Comparison of ENCODE assay signal across 21 mouse cellular contexts in genomic region chr3:96777120-96777519, GRCm38 (mm10). TPM values are rescaled to one million over a fixed set of nuclear protein-coding genes. Genes with fewer than 3 reads are reported as not detected.
DNase-seq lines count a peak whose midpoint lies in the region; ATAC-seq and TF ChIP-seq lines count a peak whose summit lies in the region.
"Had no signal": no experiment of that assay in that cellular context is flagged by ENCODE, and none has a peak within 500 bp of the region (broad histone marks: within the 10 kb centered on the region; RNA-seq: fewer than 3 reads in every experiment).

No protein-coding gene starts in this region.

- H3K27me3 ChIP-seq in Patski: no peaks in the 10 kb centered on the region
- no peaks in the 10 kb centered on the region for H3K27me3 ChIP-seq in liver, embryonic 15.5 days
- H3K27me3 ChIP-seq: embryonic facial prominence, embryonic 15.5 days; hindbrain, embryonic 13.5 days; neural tube, embryonic 13.5 days had no signal

- 49% methylated on average over 3 of the region's 3 CpGs for WGBS in liver, embryonic 15.5 days (ENCODE audit: insufficient replicate concordance)

- no peaks in the 10 kb centered on the region for H3K9me3 ChIP-seq in liver, embryonic 15.5 days (replicated peaks)
- H3K9me3 ChIP-seq: embryonic facial prominence, embryonic 15.5 days; forebrain, embryonic 10.5 days; hindbrain, embryonic 13.5 days; neural tube, embryonic 13.5 days had no signal

- no peak overlapping the region for H3K4me2 ChIP-seq in liver, embryonic 15.5 days
- H3K4me2 ChIP-seq: embryonic facial prominence, embryonic 15.5 days; hindbrain, embryonic 13.5 days; neural tube, embryonic 13.5 days had no signal

- no peak for DNase-seq in Patski (ENCODE audit: low read depth, low spot score)
- DNase-seq in kidney, adult 8-10 months: peak; percentile 60 to 61
- DNase-seq in kidney, postnatal 36 days: peak; percentile 71 to 75
- DNase-seq in T-cell, adult 2 months (ENCODE audit: low spot score): no peak
- no peak for DNase-seq in urinary bladder, postnatal 4 days (ENCODE audit: low spot score in 2 of 2)
- no peak for DNase-seq in cerebellum, postnatal 14 days
- DNase-seq: adrenal gland, postnatal 36 days; B cell, adult 2 months; cerebellum, adult 9-11 months; embryo, embryonic 11 days; gastrocnemius, adult 2 months; lung, postnatal 10 days; right cerebral cortex, postnatal 25 days; thymus, postnatal 36 days had no signal

- H3K9ac ChIP-seq in liver, embryonic 15.5 days: no peak overlapping the region
- H3K9ac ChIP-seq: embryonic facial prominence, embryonic 15.5 days; hindbrain, embryonic 13.5 days; neural tube, embryonic 13.5 days had no signal

- no peak overlapping the region for H3K4me3 ChIP-seq in liver, embryonic 15.5 days (replicated peaks)
- H3K4me3 ChIP-seq: embryonic facial prominence, embryonic 15.5 days; forebrain, embryonic 10.5 days; gastrocnemius, adult 2 months; hindbrain, embryonic 13.5 days; neural tube, embryonic 13.5 days had no signal

- H3K27ac ChIP-seq in liver, embryonic 15.5 days (replicated peaks): no peak overlapping the region
- H3K27ac ChIP-seq: embryonic facial prominence, embryonic 15.5 days; forebrain, embryonic 10.5 days; gastrocnemius, adult 2 months; hindbrain, embryonic 13.5 days; neural tube, embryonic 13.5 days had no signal

- CTCF ChIA-PET in Patski (lab: Charles Lee): interaction anchor here (1.0 to 5.7 kb wide), 3 partner anchors 13 to 48 kb away, joined by 3 to 45 read pairs (median 4); no protein-coding TSS in a partner anchor

- ATAC-seq in Patski: peak; percentile 84
- ATAC-seq in liver, embryonic 15.5 days (ENCODE audit: insufficient read depth): peak; percentile 58
- ATAC-seq: activated CD4-positive, CD25-positive, alpha-beta regulatory T cell, adult 4 months had no signal

- peaks cover 3% of the 10 kb centered on the region; the same call in 1 of the 2 replicates for H3K36me3 ChIP-seq in liver, embryonic 15.5 days (replicated peaks)

- in situ Hi-C loops in Patski (cut with MboI; ENCODE audit: low pct_unique_long_range_greater_than_20kb): no loop called here

- peaks cover 12% of the 10 kb centered on the region; the same call in 1 of the 2 replicates for H3K4me1 ChIP-seq in liver, embryonic 15.5 days (replicated peaks)
- H3K4me1 ChIP-seq: embryonic facial prominence, embryonic 15.5 days; forebrain, embryonic 10.5 days; hindbrain, embryonic 13.5 days; neural tube, embryonic 13.5 days had no signal

- no peak for TF ChIP-seq CTCF in Patski (IDR thresholded peaks at IDR 0.05)

- POLR2A ChIA-PET in Patski (lab: Charles Lee): interaction anchor here (0.7 kb wide), 1 partner anchor 128 kb away, joined by 4 read pairs; the partner anchor contains the start of gene Gpr89

RNA-seq across cellular contexts. Expression of gene Rnf115, which starts 49.7 kb away (rescaled TPM):
- polyA plus RNA-seq in Patski (2021): 74.8 TPM
- polyA plus RNA-seq in liver, embryonic 15.5 days (2015; fragmentation: Nextera tagmentation; extraction: Ambion mirVana): 26.4 and 27.8 TPM in 2 replicates

RNA-seq across cellular contexts. Expression of gene Polr3c, which starts 49.7 kb away (rescaled TPM):
- polyA plus RNA-seq in Patski (2021): 62.5 TPM
- polyA plus RNA-seq in liver, embryonic 15.5 days (2015; fragmentation: Nextera tagmentation; extraction: Ambion mirVana): 19.8 and 21.3 TPM in 2 replicates

RNA-seq across cellular contexts. Expression of gene Pdzk1, which starts 52.0 kb away (rescaled TPM):
- polyA plus RNA-seq in Patski (2021): 0.24 TPM
- 21.6 and 27.2 TPM in 2 replicates for polyA plus RNA-seq in liver, embryonic 15.5 days (2015; fragmentation: Nextera tagmentation; extraction: Ambion mirVana)
- polyA plus RNA-seq: embryonic facial prominence, embryonic 15.5 days; forebrain, embryonic 10.5 days; hindbrain, embryonic 13.5 days had no signal

RNA-seq across cellular contexts. Expression of gene Cd160, which starts 52.0 kb away (rescaled TPM):
- 0.19 TPM for polyA plus RNA-seq in Patski (2021)
- polyA plus RNA-seq in liver, embryonic 15.5 days (2015; fragmentation: Nextera tagmentation; extraction: Ambion mirVana): 0.30 and 0.31 TPM in 2 replicates
- polyA plus RNA-seq: heart, postnatal 0 days had no signal

Comparison
In these comparisons a context has a peak if more than half of its experiments do, and no peak if none do; other contexts are left out.
1. DNase-seq: peak in kidney, adult 8-10 months (2 of 2) and kidney, postnatal 36 days (2 of 2); none in Patski (single experiment), T-cell, adult 2 months (single experiment), urinary bladder, postnatal 4 days (0 of 2) and cerebellum, postnatal 14 days (0 of 2).
2. RNA of gene Pdzk1, which starts 52.0 kb away (polyA plus RNA-seq): 21.6 to 27.2 TPM in liver, embryonic 15.5 days; 0.24 TPM in Patski (single experiment); every median in the first group is over 10 times any median in the second.